Mouse (Mus musculus) liver, adult 2 months (tissue): ENCODE data around the gene Atp11a. TPM values are rescaled to one million over a fixed set of nuclear protein-coding genes. Genes with fewer than 3 reads are reported as not detected.

Experiments
- DNase-seq: peaks from one replicate; pipeline ENCODE4 v3.0.0-alpha.2; 2011; ENCODE audit warnings: low read depth, low spot score; ENCODE audit errors: extremely low read depth
- H3K27ac ChIP-seq: fragments of 200-500 bp; replicated peaks from 2 replicates; pipeline ENCODE4 v1.5.1; 2012; ENCODE audit warnings: low read depth, mild to moderate bottlenecking, control low read depth, inconsistent platforms, low read length; ENCODE audit not compliant: insufficient read depth
- H3K27me3 ChIP-seq: fragments of 200-500 bp; 2 replicates; pipeline ENCODE4 v1.6.1; 2012; ENCODE audit warnings: mild to moderate bottlenecking, moderate library complexity, low read length, inconsistent platforms; ENCODE audit not compliant: control insufficient read depth, insufficient read depth
- H3K36me3 ChIP-seq: fragments of 200-500 bp; 2 replicates; pipeline ENCODE4 v1.6.1; 2012; ENCODE audit warnings: low read length, inconsistent platforms; ENCODE audit not compliant: control insufficient read depth, insufficient read depth
- H3K4me1 ChIP-seq: fragments of 200-500 bp; 2 replicates; pipeline ENCODE4 v1.6.1; 2011; ENCODE audit warnings: low read length; ENCODE audit not compliant: control insufficient read depth, insufficient read depth
- H3K4me3 ChIP-seq: fragments of 200-500 bp; 2 replicates; pipeline ENCODE4 v1.5.1; 2011; ENCODE audit warnings: low read depth, mild to moderate bottlenecking, control low read depth, low read length, moderate library complexity; ENCODE audit not compliant: insufficient read depth
- H3K79me2 ChIP-seq: fragments of 200-500 bp; 2 replicates; pipeline ENCODE4 v1.6.1; 2012; ENCODE audit warnings: inconsistent platforms, mild to moderate bottlenecking, low read length, moderate library complexity; ENCODE audit not compliant: control insufficient read depth, insufficient read depth
- H3K9ac ChIP-seq: fragments of 200-500 bp; 2 replicates; pipeline ENCODE4 v1.6.1; 2012; ENCODE audit warnings: low read depth, mild to moderate bottlenecking, control low read depth, inconsistent platforms, low read length
- CTCF ChIP-seq: fragments of 200-500 bp; IDR thresholded peaks from 2 replicates; pipeline ENCODE4 v1.5.1; 2011; ENCODE audit warnings: low read depth, low read length, control low read depth
- POLR2A ChIP-seq: fragments of 200-500 bp; IDR thresholded peaks from 2 replicates; pipeline ENCODE4 v1.6.1; 2011; ENCODE audit warnings: low read length, control low read depth; ENCODE audit not compliant: insufficient read depth; ENCODE audit errors: extremely low read depth
- WGBS: fragments of 180-500 bp; shearing (Covaris S2); methylation state at CpG from one replicate; pipeline ENCODE4 v1.1.7; 2018; 5-methylcytosine and 5-hydroxymethylcytosine counted together
- polyA plus RNA-seq: library from polyadenylated mRNA; depleted of rRNA; stranded (reverse); fragments of >200 nt; gene quantifications from 2 replicates; pipeline ENCODE4 v1.2.3, GENCODE M21; 2012
- total RNA-seq: library from RNA; depleted of rRNA; stranded (reverse); fragments of >200 nt; gene quantifications from 2 replicates; pipeline ENCODE4 v1.2.3, GENCODE M21; 2014

Gene Atp11a
- total and polyA plus RNA-seq, 2 experiments: 4.8 to 6.6 TPM

DNA sequence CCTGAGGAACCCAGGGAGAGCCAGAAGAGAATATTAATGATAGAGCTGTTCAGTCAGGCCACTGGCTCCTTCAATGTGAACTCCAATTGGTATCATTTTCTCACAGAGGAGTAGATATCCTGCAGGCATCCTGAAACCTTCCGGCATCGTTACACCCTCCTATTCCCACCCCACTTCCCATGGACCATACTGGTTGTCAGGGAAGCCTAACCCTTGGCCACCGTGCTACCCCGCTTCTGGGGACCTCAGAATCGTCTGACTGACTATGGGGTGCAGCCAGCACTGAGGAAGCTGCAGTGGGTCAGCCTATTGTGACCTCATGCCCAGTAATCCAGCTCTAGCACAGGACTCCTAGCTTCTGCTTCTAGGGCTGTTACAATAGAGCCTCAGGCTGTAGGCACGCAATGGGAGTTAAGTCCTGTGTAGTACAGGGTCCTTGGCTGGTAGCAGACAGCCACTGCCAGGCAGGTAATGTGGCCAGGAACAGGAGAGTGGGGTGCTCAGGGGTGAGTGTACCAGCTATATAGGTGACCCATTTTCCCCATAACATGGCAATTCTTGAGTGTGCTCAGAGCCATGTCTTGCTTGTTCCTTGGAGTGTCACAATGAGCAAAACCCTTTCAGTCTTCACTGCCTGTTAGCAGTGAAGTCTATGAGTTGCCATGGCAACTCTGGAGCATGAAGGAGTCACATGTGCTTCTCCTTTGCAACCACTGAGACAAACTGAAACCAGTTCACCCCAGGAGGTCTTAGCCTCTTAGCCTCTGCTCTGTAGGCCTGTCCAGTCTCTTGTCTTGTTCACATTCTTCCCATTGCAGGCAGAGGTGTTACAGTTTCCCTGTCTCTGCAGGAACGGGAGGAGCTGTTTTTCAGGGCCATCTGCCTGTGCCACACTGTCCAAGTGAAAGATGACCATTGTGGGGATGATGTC is 75.1 kb downstream of the Atp11a start:
- WGBS: 91% methylated on average over 7 of the region's 7 CpGs

DNA sequence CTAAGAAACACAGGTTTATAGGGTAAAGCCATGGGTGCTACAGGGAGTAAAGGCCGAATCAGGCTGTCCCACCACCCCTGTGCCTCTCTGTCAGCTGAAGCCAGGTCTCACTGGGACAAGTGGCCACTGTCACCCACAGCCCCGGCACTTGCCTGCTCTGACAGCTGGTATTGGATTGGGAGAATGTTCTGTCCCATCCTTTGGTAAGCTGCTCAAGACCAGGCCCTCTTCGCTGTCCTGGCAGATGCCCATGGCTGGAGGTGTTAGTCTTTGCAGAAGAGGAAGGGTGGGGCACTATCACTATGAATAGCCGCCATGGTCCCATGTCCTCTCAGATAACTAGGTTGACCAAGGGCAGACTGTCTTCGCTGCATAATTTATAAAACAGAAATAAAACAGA is 76.8 kb downstream of the Atp11a start:
- TF ChIP-seq CTCF: no peak
- TF ChIP-seq POLR2A: no peak
- Histone ChIP-seq H3K79me2 (no peaks in the 10 kb centered on the region), H3K36me3 (peaks cover 2% of the 10 kb centered on the region; the same call in 1 of the 2 replicates), H3K27me3 (peaks cover 21% of the 10 kb centered on the region; the same call in 1 of the 2 replicates), H3K4me1 (no peaks in the 10 kb centered on the region), H3K4me3 (no peak overlapping the region), H3K9ac (no peak overlapping the region), H3K27ac (no peak overlapping the region)
- no peak for DNase-seq
- WGBS: 92% methylated on average over 5 of the region's 5 CpGs

More for the DNA sequence above, 75.1 kb downstream of the Atp11a start:
- no peak overlapping the region for H3K4me3 ChIP-seq
- no peaks in the 10 kb centered on the region for H3K4me1 ChIP-seq
- H3K27ac ChIP-seq: no peak overlapping the region
- DNase-seq: no peak
- H3K27me3 ChIP-seq: peaks cover 20% of the 10 kb centered on the region; the same call in 1 of the 2 replicates
- TF ChIP-seq POLR2A (no peak), CTCF (no peak)
- H3K36me3 ChIP-seq: peaks cover 2% of the 10 kb centered on the region; the same call in 1 of the 2 replicates
- H3K79me2 ChIP-seq: no peaks in the 10 kb centered on the region
- no peak overlapping the region for H3K9ac ChIP-seq

DNA sequence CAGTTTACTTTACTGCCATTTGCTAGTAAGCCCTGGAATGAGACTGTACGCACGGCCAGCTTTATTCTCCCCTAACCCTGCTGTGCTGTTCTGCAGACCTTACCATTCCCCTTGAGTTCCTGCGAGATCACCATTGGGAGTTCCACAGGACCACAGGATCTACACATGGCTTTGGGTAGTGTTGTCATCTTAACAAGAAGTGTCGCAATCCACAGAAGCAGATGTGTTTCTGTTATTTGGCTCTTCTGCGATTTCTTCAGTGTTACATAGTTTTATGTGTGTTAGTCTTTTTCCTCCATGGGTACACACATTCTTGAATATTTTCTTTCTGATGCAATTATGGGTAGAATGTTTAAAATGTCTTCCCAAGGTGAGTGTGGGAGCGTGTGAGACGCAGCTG is 84.0 kb downstream of the Atp11a start:
- H3K9ac ChIP-seq: no peak overlapping the region; the same call in 1 of the 2 replicates
- no peak overlapping the region for H3K4me3 ChIP-seq
- no peaks in the 10 kb centered on the region for H3K79me2 ChIP-seq
- H3K27me3 ChIP-seq: peaks cover 24% of the 10 kb centered on the region
- peak; percentile 48 for DNase-seq
- no peak for TF ChIP-seq POLR2A
- no peak for TF ChIP-seq CTCF
- no peak overlapping the region for H3K27ac ChIP-seq
- WGBS: 75% methylated on average over 7 of the region's 7 CpGs
- H3K4me1 ChIP-seq: peaks cover 6% of the 10 kb centered on the region; the same call in 1 of the 2 replicates
- no peaks in the 10 kb centered on the region for H3K36me3 ChIP-seq

DNA sequence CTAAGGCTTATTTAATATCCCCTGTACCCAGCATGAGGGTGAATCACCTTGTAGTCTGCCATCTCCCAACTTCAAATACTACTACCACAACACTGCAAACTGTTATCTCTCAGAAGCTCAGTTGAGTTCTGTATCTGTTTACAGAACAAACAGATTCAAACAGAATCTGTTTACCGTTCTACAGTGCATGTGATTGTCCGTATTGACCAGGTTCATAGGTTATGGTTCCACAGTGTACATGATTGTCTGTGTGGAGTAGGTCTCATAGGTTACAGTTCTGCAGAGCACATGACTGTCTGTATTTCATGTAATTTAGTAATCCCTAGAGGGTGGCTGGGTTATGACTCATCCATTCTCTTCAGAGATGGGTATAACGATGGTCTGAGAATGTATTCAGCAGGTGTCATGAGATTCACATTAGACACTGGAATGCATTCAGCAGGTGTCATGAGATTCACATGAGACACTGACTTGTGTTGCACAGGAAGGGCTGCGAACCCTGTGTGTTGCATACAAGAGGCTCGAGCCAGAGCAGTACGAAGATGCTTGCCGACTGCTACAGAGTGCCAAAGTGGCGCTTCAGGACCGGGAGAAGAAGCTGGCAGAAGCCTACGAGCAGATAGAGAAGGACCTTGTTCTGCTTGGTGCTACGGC is 85.7 kb downstream of the Atp11a start:
- DNase-seq: peak; percentile 99
- H3K9ac ChIP-seq: no peak overlapping the region
- no peak overlapping the region for H3K27ac ChIP-seq
- WGBS: 64% methylated on average over 11 of the region's 11 CpGs
- H3K27me3 ChIP-seq: peaks cover 22% of the 10 kb centered on the region
- no peak overlapping the region for H3K4me3 ChIP-seq
- no peaks in the 10 kb centered on the region for H3K79me2 ChIP-seq
- TF ChIP-seq CTCF (no peak), POLR2A (no peak)
- H3K4me1 ChIP-seq: peaks cover 6% of the 10 kb centered on the region; the same call in 1 of the 2 replicates
- no peaks in the 10 kb centered on the region for H3K36me3 ChIP-seq

DNA sequence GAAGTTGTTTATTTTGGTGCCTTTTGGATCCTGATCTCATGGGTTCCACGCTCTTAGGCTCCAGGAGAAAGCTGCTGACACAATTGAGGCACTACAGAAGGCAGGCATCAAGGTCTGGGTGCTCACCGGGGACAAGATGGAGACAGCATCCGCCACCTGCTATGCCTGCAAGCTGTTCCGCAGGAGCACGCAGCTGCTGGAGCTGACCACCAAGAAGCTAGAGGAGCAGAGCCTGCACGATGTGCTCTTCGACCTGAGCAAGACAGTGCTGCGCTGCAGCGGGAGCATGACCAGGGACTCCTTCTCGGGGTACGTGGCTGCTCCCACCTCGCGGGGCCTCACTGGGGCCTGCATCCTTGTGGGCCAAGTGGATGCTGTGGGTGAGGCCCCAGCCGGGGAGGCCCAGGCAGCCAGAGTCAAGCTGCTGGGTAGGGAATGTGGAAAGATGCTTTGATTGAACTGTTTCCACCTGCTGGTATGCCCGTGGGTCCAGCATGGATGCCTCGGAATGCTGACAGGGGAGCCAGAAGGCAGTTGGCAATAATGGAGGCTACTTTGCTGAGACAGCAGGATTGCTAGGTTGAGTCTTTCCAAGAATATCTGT is 87.6 kb downstream of the Atp11a start:
- WGBS: 93% methylated on average over 16 of the region's 16 CpGs
- Histone ChIP-seq H3K79me2 (no peaks in the 10 kb centered on the region), H3K4me1 (peaks cover 6% of the 10 kb centered on the region; the same call in 1 of the 2 replicates), H3K4me3 (no peak overlapping the region), H3K9ac (no peak overlapping the region), H3K36me3 (no peaks in the 10 kb centered on the region), H3K27me3 (peaks cover 19% of the 10 kb centered on the region), H3K27ac (no peak overlapping the region)
- TF ChIP-seq CTCF: no peak
- DNase-seq: no peak
